Mouse (Mus musculus) neural tube, embryonic 10.5 days (tissue): Measurements from ENCODE around the gene Nudc.
"Not testable (repeated sequence)": the region's sequence is repeated elsewhere in the genome, so short reads cannot be mapped to it uniquely, and the experiment has no call there.

ENCODE experiments used
- DNase-seq: peaks from one replicate; pipeline ENCODE4 v3.0.0-alpha.2; 2017; ENCODE audit warnings: low spot score; ENCODE audit errors: extremely low spot score

The Nudc gene

DNA sequence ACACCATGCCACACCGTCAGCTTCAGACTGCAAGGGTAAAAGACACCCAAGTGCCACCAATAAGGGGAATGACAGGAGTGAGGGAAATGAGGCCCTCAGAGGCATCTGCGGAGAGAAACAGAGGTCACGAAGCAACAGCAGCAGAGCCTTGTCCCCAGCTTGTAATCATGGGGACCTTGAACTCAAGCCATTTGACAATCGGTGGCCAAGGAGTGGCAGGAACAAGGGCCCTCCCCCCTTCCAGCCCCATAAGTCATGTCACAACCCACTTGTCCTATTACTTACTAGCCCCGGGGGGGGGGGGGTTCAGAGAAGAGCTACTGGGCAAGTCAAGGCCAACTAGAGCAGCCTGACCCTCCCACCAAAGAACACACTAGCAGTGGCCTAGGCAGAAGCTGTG is 9.1 kb downstream of the Nudc start:
- DNase-seq = no peak

DNA sequence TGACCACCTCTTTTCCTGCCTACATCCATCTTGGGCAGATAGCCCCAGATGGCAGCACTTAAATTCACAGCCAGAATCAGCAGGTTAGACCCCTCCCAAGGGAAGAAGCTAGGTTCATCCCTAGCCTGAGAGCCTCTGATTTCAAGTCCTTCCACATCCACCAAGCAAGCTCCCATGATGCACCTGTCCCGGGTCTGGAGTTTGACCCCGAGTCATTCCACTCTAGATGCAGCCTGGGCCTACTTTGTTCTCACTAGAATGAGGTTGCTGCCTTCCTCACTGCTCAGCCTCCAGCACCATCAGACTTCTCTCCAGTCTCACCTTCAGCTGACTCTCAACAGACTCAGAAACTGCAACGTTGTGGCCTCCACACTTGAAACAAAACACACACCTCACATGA is 9.7 kb downstream of the Nudc start:
- no peak for DNase-seq

DNA sequence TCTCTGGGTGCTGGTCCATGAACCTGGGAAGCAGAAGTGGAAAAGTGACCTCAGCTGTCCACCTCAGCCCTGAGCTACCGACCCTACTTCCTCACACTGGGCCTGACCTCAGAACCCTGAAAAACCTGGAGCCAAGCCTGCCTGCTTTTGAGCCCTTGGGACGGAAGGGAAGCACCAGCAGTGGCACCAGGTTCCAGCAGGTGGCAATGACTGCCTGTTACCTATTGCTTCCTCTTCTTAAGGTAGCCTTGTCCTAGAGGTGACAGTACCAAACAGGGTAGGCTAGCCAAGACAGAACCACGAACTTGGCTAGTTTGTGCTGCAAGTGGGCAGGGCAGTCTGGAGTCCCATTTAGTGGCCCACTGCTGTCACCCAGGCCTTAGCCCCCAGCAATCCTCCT is 13.0 kb downstream of the Nudc start:
- DNase-seq = no peak

DNA sequence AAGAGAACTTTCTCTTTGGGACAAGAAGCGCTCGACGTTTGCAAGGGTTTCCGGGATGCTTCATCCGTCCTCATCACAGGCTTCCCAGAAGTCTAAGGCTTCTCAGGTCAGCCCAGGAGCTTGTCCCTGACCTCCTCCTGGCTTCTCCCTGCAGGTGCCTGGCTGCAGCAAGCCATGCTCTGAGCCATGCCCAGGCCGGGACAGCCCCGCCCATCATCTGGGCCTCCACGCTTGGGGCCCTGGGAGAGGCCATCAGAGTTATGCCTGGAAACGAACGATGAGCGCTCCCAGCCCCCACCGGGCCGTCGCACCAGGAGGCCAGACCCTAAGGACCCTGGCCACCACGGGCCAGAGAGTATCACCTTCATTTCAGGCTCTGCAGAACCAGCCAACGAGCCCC is 18.0 kb downstream of the Nudc start:
- DNase-seq = no peak

DNA sequence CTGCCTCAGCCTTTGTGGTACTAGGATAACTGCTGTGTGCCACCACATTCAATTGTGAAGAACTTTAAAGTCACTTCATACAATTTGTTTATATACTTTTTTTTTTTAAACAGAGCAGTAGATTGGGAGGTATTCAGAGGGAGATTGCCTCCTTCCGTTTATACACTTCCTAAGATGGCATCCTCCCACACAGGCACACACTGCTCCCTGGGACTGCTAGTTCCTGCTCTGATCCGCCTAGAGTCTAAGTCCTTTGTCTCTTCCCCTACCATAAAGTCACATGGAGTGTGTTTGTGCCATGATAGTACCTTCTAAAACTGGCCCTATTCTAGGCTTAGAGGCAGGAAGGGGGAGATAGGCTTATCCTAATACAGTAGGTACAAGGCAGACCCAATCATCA is 24.3 kb downstream of the Nudc start:
- DNase-seq = no peak

DNA sequence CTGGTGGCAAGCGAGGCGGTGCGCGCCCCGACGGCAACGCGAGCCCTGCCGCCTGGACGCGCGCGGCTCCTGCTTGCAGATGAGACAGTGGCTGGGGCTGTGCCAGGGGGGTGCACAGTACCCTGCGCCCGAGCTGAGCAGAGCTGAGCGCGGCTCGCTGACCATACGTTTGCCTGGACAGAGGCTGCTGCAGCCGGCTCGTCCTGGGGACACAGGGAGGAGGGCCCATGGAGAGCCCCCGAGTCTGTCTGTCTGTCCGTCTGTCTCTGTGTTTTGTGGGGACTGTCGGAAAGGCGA is 26.5 kb downstream of the Nudc start:
- no peak for DNase-seq

DNA sequence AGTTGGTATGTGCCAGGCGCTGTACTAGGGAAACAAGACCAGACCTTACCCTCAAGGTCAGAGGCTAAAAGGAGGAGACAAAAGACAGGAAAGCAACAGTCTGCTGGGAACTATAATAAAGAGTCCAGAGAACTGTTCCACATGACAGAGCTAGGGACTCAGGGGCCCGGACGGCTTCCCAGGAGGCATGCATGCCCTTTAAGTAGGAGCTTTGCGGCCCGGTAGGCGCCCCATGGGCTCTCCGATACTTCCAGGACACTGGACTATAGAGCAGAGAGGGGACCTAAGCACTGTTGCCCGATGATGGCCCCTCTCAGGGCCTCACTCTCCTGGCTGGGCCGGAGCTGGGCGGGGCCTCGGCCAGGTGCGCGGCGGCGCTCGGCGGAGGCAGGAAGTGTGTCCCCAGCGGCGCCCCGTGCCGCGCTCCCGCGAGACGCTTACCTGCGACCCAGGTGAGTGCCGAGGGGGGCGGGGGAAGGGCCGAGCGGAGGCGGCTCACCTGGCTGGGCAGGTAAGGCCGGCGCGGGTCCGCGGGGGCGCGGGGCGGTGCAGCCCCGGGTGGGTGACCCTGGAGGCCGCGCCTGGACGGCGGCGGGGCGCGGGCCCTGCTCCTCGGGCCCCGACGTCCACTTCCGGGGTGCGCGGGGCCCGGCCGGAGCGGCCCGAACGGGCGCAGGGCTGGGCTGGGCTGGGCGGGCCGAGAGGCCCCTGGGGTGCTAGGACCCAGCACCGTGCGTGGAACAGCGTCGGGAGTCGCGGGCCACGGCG is 27.0 kb downstream of the Nudc start, which contains the start of gene Kdf1:
Gene Kdf1 (plus strand): TSS at position 363 of the 768 bp plus-strand sequence.
- DNase-seq = no peak

DNA sequence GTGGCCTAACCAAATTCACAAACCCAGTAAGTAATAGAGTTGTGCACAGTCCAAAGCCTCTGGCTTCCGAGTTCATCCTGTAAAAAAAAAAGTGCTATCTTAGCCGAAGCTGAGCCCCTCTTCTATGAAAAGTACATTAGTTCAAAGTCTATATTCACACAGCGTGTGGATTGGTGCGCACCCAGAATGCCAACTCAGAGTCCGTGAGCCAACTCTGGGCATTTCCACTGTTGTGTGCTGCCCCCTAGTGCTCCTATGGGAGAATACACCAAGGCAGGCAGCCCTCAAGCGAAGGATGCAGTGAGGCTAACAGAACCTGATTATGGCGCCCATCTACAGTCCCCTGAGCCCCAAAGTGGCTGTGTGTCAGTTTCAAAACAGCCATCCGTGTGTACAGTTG is 32.8 kb downstream of the Nudc start:
- DNase-seq = peak; percentile 73

DNA sequence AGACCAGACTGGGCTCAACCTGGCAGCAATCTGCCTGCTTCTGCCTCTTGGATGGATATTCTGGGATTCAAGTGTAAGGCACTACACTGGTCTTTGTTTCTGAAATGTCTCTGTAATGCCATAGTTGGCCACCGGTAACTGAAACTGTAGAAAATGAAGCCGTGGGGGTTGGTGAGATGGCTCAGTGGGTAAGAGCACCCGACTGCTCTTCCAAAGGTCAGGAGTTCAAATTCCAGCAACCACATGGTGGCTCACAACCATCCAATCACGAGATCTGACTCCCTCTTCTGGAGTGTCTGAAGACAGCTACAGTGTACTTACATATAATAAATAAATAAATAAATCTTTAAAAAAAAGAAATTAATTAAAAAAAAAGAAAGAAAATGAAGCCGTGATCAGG is 33.3 kb downstream of the Nudc start:
- not testable (repeated sequence) for DNase-seq

DNA sequence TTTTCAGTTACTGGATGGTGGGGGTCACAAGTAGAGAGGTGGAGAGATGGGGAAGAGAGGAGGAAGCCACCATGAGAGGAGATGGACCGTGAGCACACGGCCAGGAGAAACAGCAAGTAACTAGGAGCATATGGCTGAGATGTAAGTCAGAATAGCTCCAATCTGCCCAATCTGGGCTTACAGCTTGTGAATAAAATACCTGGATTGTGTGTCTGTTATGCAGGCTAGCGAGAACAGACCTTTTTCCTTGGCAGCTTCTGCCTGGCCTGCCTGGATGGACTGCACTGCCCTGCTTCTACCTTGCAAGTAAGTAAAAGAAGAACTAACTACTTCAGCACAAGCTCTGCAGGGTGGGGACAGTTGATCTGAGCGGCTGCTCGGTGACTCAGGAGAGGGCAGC is 34.7 kb downstream of the Nudc start:
- DNase-seq = no peak

DNA sequence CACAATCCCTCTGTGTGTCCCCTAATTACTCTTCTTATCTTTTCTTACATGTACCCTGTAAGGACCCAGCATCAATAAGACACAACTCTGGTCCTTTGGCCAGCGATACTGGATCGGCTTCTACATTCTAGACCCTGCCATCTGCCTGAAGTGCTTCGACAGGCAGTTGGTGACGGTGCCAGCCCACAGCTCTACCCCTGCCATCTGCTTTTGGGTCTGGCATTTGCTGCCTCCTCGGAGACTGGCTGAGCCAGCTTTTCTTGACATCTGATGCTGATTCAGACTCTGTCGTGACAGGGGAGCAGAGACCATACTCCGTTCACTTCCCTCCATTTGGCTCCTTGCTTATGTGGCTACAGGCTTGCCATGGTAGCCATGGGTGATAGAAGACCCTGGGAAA is 36.8 kb downstream of the Nudc start:
- no peak for DNase-seq

DNA sequence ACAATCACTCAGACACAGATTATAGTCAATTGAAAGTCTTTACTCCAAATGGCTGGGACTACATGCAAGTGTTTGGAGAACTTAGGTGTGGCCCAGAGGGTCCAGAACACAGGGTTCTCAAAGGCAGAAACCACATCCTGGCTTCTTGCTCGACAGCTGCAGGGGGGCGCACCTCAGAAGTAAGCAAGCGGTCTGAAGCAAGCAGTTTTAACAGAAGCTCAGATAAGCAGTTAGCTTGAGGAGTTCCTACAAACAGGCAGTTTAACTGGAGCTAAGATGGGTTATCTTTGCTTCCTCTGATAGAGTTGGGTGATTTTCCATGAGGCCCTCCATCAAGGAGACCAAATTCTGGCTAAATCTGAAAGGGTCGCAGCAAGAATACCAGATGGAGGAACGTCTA is 39.2 kb downstream of the Nudc start:
- DNase-seq = no peak

DNA sequence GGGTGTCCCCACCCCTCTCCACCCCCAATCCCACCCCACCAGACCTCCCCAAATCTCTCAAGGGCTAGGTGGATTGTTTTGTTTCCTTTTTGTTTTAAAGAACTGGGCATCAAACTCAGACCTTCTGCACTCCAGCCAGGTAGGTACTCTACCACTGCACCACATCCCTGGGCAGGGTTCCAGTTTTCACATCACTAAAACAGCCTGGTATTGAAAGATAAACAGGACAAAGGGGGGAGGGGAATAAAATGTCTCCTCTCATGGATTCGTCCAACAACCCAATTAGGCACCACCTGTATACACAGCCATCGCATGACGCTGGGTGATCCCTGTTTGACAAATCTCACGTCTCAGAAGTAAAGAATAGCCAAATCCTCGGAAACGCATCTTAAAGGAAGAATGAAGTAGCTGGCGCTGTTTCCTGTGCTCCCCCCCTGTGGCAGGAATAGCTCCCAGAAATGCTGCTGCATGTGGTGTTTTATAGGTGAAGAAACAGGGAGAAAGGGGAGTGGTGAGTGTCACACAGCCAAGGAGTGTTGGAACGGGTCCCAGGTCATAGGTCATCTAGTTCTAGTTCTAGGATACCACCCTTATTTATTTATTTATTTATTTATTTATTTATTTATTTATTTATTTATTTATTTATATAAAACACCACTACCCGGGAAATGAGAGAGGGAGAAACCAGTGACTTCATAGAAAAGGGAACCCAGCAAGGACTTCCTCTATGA is 40.9 kb downstream of the Nudc start:
- no peak for DNase-seq

DNA sequence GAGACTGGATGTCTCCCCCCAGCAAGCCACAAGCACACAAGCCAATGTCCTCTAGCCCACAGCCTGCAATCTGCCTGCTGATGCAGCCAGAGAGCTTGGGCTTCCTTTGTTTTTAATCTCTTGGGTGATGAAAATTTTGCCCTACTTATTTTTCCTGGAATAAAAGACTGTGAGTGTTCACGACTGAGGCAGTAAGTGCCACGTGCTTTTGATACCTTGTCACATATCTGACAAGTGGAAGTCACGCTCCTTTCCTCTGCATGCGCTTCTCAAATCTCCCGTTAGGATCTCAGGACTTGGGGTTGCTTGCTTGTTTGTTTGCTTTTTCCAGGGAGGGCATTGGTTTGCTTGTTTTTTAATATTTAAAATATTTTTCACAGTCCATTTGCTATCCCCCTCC is 41.5 kb downstream of the Nudc start:
- no peak for DNase-seq

DNA sequence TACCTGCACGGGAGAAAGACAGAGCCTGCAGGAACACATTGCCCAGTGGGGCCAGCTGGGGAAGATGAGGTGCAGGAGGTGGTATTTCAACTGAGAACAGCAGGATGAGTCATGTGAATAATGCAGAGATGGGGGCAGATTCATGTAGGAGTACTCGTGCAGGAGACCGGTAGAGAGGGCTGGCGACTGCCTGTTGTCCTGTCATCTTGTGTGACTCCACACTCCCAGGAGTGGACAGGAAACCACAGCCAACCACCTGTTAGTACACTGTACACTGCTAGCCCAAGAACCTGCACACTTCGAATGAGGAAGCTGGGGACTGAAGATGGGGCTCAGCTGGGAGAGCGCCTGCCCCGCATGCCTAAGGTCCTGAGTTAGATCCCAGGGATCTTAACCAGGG is 44.3 kb downstream of the Nudc start:
- DNase-seq = no peak

DNA sequence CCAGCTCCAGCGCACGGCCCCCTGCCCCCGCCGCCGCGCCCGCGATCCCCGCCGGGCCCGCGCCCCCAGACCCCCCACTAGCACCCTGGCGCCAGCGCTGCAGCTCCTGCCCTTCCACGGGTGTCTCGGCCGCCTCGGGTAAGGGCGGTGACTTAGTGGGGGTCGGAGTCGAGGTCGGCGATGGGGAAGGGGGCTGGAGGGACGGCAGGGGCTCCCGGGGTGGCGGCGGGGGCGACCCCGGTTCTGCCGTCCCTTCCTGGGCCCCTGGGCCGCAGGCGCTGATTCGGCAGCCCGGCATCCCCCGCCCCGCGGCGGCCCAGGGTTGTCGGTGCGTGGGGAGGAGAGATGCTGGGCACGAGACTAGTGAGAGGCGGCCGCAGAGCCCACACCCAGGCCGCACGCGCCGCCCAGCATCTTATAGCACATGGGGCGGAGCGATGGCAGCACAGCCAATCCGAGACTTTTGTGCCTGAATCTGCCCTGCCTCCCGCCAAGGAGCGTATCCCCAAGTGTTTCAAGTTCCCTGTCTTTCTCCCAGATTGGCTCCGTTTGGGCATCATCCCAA is 47.6 kb downstream of the Nudc start, which contains the start of gene Trnp1:
Gene Trnp1 (minus strand): TSS at position 391 of the 565 bp plus-strand sequence.
- peak; percentile 81 for DNase-seq

DNA sequence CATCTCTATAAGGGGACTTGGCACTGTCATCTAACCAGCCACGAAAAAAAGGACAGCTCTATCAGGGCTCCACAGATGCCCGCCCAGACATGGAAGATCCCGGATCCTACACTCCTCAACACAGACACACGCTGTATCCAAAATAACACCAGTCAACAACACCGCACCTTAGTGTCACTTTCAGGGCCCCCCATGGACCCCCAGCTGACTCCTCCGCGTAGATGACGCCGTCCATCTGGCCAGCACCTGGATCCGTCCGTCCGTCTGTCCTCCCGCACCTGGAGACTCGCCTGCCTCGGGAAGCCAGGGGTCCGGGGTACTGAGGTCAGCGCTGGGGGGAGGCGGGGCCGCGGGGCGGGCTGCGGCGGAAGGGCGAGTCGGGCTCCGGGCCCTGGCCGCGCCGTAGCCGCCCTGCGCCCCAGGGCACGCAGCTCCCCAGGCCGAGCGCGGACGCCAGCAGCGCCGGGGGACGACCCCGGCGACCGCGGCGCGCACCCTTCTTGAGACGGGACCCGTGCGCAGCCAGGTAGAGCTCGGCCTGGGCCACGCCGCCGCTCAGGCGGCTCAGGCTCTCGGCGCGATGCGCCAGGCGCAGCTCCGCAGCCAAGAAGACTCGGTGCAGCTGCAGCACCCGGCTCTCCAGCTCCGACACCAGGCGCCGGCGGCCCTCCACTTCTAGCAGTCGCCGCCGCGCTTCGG is 48.2 kb downstream of the Nudc start:
- DNase-seq = no peak

DNA sequence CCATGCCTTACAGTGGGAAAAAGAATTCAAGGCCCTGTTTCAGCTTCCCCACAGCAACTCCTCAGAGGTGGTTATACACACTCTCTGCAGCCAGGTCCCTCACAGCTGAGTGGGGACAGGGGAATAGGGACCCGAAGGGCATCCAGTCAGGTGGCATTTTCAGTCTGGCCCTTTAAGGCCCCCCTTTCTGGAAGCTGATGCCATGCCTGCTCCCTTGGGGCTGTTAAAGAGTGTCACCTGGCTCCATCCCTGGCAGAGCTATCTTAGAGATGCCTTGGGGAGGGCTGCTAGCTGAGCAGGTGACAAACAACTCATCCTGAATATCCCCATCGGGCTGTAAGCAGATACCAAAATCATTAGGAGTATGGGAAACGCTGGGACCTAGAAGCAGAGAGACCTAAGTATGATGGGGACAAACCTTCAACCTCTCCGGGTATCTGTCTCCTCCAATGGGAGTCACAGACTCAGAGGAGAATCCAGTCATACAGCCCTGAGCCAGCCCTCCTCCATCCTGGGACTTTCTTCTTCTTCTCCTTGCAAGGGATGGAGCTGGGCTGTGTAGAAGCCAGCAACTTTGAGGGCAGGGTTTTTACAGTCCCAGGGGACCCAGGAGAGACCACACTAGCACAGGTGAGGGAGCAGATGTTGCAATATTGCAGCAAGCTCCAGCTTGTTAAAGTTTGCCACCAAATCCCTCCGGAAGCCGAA is 48.9 kb downstream of the Nudc start:
- no peak for DNase-seq

DNA sequence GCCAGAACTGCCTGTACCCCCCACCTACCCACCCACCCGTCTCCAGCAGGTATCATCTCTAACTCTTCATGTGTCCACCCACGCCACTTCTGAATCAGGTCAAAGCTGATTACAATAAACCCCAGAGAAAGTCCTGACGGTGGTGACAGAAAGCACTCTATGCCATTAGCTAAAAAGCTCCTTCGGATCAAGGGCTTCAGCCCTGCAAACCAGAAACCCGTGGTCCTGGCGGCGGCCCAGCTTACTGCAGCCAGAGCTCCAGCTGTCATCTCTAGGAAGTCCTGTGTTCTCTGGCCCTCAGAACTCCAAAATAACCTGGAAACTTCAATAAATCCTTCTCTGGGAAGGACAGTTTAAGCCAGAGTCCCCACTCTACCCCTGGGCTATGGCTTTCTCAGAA is 50.1 kb downstream of the Nudc start:
- DNase-seq = no peak

DNA sequence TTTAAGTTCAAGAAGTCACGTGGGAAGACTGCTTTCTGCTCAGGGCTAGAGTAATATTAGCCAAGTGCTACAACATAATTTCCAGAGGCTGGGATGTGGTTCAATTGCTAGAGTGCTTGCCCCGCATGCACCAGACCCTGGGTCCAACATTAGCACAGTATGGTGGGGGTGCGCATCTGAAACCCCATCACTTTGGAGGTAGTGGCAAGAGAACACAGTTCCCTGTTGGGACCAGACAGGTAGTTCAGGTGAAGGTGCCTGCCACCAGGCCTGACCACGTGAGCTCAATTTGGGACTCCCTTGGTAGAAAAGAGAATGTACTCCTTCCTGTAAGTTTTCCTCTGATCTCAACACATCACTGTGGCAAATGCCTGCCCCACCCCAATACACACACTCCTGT is 50.9 kb downstream of the Nudc start:
- DNase-seq = no peak

DNA sequence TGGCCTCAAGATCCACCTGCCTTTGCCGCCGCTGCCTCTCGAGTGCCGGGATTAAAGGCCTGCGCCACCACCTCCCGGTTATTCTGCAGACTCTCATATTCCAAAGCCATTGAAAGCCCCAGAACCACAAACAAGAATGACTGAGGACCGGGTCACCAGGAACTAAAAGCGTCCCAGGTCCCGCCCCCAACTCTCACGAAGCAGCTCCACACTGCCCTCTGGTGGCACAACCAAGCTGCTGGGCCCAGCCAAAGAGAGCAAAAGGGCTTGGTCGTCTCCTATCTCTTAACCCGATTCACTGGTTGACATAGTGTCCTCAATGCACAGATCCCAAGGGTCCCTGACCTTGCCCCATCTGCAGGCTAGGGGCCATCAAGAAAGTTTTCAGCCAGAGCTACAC is 51.4 kb downstream of the Nudc start:
- DNase-seq = peak; percentile 91

DNA sequence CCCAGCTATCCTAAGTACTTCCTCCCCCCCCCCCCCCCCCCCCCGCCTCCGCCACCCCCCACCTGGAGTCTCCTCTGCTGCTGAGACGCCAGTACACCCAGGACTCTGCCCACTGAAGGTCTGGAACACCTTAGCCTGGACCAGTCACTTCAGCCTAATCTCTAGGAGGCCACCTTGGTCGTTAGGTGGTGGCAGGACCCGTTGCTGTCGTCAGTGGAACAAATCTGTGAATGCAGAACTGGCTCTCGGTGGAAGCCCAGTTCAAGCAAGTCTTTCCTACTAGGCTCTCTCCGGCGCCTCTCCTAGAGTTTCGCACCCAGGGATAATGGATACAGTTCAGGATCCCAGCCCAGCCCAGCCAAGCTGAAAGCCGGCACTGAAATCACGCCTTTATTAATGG is 51.9 kb downstream of the Nudc start:
- DNase-seq = no peak
